Mouse (Mus musculus) neural tube, embryonic 10.5 days (tissue): ENCODE measurements around the gene Shc3.

Experiments used
- DNase-seq: peaks from one replicate; pipeline ENCODE4 v3.0.0-alpha.2; 2017; ENCODE audit warnings: low spot score; ENCODE audit errors: extremely low spot score

Gene Shc3

GRCm38 (mm10) chr13:51381498-51381897 lies 187.7 kb downstream of the Shc3 start:
- DNase-seq, result no peak
